Mouse (Mus musculus) bone marrow macrophage, adult 2 months (primary cell): ENCODE measurements around the gene Npas2. TPM values are rescaled to one million over a fixed set of nuclear protein-coding genes. Genes with fewer than 3 reads are reported as not detected.
A peak's percentile ranks its signal among the peaks of the same experiment; 100 is the strongest.

ENCODE experiments used
- H3K27ac ChIP-seq: 2 replicates; pipeline ENCODE4 v1.5.1; 2012; ENCODE audit warnings: low read depth, low read length; ENCODE audit not compliant: insufficient read depth
- H3K4me1 ChIP-seq: 2 replicates; pipeline ENCODE4 v1.6.1; 2012; ENCODE audit warnings: low read length; ENCODE audit not compliant: control insufficient read depth, insufficient read depth
- H3K4me3 ChIP-seq: 2 replicates; pipeline ENCODE4 v1.5.1; 2012; ENCODE audit warnings: mild to moderate bottlenecking, low read length, moderate library complexity; ENCODE audit not compliant: insufficient read depth
- CTCF ChIP-seq: IDR thresholded peaks from 2 replicates; pipeline ENCODE4 v1.5.1; 2012; ENCODE audit warnings: low read depth, mild to moderate bottlenecking, low read length, moderate library complexity
- POLR2A ChIP-seq: IDR thresholded peaks from 2 replicates; pipeline ENCODE4 v1.6.1; 2012; ENCODE audit warnings: mild to moderate bottlenecking, low read depth, low read length, borderline replicate concordance
- polyA plus RNA-seq: library from polyadenylated mRNA; stranded (reverse); fragments of >200 nt; gene quantifications from 2 replicates; pipeline ENCODE4 v1.2.4, GENCODE M21; 2012; ENCODE audit not compliant: missing spikeins, insufficient read depth, insufficient read length

The Npas2 gene
- polyA plus RNA-seq, 1 experiment = 0.60 TPM

- Histone ChIP-seq H3K4me1 (peaks cover 4% of the 10 kb centered on the region), H3K4me3 (no peak overlapping the region), H3K27ac (no peak overlapping the region)
- TF ChIP-seq CTCF (peak; percentile 41), POLR2A (no peak)
These were observed 13.4 kb downstream of the Npas2 start for GRCm38 (mm10) chr1:39206942-39207341.

DNA sequence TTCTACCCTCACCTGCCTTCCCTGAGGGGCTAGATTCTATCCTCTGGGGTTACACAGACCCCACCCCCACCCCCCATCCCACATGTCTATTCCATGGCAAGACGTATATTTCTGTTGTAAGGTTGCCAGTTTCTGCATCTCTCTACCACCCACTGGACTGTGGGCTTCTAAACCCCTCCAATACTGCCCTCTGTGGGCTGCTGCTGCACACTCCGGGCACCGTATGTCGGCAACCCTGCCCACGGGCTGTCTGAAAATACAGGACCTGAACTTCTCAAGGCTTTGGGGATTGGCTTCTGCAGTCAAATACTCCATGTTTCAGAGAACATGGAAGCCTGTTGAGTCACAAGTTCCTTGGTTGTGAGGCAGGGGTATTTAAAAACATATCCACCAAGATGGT lies 17.4 kb downstream of the Npas2 start:
- H3K27ac ChIP-seq = no peak overlapping the region
- no peak overlapping the region for H3K4me3 ChIP-seq
- TF ChIP-seq POLR2A = no peak
- no peak for TF ChIP-seq CTCF
- H3K4me1 ChIP-seq = no peaks in the 10 kb centered on the region

DNA sequence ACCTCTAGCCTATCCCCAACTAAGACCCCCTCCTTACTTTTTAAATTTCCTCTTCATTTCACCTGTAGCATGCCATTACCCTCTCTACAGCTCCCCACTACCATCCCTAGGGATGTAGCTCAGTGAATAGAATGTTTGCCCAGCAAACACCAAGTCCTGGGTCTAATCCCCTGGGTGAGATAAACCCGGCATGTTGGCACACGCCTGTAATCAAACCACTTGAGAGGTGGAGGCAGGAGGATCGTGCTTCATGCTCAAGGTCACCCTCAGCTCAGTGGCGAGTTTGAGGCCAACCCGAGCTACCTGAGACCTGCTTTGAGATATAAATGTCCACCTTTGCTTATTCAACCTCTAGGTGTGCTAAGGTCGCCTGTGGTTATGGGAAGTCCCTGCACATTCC lies 19.5 kb downstream of the Npas2 start:
- no peak overlapping the region for H3K27ac ChIP-seq
- H3K4me3 ChIP-seq = no peak overlapping the region
- TF ChIP-seq CTCF (no peak), POLR2A (no peak)
- no peaks in the 10 kb centered on the region for H3K4me1 ChIP-seq

DNA sequence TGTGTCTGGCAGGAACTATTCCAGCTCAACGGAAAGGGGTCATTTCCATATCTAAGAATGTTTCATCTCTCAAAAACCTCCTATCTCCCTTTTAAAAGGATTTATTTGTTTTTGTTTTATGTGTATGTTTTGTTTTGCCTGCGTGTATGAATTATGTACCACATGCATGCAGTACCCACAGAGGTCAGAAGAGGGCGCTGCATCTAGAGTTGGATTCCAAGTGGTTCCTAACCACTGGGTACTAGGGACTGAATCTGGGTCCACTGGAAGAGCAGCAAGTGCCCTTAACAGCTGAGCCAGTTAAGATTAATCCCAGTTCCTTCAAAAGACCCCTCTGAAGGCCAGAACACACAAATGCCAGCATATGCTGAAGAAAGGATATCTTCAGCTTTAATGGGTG lies 24.1 kb downstream of the Npas2 start:
- H3K27ac ChIP-seq = no peak overlapping the region
- TF ChIP-seq POLR2A (no peak), CTCF (peak; percentile 44; the same call in 1 of the 2 replicates)
- no peak overlapping the region for H3K4me3 ChIP-seq
- H3K4me1 ChIP-seq = peaks cover 2% of the 10 kb centered on the region

DNA sequence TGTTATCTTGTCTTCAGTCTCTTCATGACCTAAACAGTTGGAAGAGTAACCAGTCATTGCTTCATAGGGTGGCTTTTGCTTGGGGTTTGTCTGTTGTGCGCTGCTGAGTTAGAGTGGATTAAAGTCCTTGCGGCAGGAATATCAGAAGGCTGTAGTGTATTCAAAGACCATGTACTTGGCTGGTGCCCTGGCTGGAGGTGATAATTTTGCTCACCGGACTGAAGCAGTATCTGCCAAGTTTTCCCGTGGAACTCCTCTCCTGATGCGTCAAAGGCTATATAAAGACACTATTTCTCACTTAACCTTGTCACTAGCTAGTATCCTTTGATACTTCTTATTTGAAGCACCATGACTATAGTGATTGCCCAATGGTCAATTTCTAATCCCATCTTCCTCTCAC lies 34.9 kb downstream of the Npas2 start:
- TF ChIP-seq POLR2A = no peak
- no peak for TF ChIP-seq CTCF

DNA sequence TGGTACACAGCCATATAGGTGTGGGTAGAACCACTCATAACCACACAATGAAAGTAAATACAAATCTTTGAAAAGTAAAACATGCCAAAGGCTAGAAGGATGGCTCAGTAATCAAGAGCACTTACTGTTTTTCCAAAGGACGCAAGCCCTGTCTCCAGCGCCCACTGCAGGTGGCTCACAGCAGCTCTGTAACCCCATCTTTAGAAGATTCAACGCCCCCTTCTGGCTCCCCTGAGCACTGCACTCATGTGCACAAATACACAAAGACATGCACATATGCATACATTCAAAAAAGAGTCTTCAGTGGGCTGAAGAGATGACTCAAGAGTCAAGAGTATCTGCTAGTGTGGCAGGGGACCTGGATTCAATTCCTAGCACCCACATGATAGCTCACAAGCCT lies 36.5 kb downstream of the Npas2 start:
- no peaks in the 10 kb centered on the region for H3K4me1 ChIP-seq
- H3K4me3 ChIP-seq = no peak overlapping the region
- TF ChIP-seq POLR2A (no peak), CTCF (no peak; the same call in 1 of the 2 replicates)
- H3K27ac ChIP-seq = no peak overlapping the region

More for the DNA sequence above, 34.9 kb downstream of the Npas2 start:
- Histone ChIP-seq H3K4me3 (no peak overlapping the region), H3K4me1 (no peaks in the 10 kb centered on the region), H3K27ac (no peak overlapping the region)

DNA sequence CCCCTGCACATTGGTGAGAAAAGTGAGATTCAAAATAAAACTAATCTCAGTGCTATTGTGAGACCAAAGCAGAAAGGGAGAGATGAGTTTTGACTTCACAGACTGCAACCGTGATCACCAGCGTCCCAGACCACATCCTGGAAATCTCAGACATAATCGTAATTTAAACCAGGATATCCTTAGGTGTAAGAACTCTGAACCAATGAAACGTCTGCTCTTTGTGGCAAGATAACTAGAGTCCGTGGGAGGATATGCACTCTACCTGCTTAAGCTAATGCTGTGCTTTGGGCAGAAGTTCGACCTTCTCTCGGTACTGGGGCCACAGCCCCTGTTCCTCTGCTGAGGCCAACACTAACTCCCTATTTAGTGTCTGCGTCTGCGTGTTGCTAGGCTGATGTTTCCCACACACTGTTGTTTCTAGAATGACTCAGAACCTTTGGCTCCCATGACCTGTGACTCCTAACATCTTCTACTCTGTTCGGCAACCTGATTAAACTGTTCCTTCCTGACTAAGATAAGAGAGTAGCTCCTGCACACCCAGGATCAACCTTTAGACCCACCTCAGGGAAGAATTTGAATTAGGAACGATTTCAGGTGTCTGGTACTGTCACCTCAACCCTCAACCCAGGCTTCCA lies 41.4 kb downstream of the Npas2 start:
- TF ChIP-seq CTCF = no peak
- TF ChIP-seq POLR2A = no peak
- Histone ChIP-seq H3K4me1 (no peaks in the 10 kb centered on the region), H3K27ac (no peak overlapping the region), H3K4me3 (no peak overlapping the region)

DNA sequence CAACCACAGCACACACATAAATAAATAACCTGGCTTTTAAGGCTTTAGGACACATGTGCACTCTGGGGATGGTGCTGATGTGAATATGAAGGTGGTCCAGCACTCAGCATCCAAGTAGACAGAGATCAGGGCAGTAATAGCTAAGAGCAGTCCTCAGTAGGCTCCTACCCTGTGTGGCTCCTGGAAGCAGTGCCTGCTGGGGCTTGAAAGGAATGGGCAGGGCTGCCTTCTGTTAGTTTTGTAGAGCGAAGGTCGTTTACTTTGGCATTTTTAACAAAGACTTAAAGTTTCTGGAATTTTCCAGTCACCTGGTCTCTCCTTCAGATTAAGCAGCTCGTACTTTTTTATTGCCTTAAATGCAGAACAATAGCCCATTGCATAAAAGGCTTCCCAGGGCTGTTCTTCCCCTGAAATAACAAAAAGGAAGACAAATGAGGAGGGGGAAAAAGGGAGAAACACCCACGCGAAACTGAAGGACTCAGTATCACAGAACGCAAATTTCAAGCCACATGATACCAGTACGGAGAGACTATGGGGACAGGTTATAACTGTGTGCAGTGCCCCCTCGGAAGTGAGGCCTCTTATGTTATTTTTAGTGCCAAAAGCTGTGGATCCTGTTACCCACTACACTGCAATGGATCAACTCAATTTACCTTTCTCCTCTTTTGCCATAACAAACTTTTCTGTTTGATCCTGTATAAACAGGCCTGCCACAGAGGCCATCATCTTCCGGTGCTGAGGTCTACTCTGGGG lies 44.1 kb downstream of the Npas2 start:
- TF ChIP-seq POLR2A (no peak), CTCF (no peak)
- no peak overlapping the region for H3K4me3 ChIP-seq
- no peaks in the 10 kb centered on the region for H3K4me1 ChIP-seq
- no peak overlapping the region for H3K27ac ChIP-seq

DNA sequence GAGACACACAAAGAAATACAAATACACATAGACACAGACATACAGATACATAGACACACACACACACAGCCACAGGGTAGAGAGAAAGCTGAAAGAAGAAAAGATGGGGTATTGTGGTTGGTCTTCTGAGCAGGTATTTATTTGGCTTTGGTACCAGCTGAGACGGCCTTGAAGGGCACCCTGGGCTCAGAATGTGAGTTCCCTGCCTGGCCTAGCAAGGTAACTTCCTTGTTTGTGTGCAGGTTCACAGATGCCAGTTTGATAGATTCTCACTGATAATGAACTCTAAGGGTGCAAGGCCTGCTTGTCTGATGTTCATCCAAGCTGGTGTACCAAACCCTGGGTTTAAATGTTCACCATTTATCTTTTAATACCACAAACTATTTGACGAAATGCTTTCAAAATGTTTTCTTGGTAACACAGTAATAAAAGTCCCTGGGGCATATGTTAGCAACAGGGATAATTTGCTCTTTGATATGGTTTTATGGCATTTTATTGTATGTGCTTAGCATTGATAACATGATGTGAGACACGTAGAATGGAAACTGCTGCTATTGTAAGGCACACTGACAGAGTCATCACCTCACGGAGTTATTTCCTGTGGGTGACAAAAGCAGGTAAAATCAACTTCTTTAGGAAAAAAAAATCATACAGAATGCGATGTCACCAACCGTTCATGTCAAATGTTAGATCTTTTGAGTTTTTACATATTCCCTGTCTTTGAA lies 47.5 kb downstream of the Npas2 start:
- Histone ChIP-seq H3K4me1 (no peaks in the 10 kb centered on the region; the same call in none of the 2 replicates), H3K27ac (no peak overlapping the region), H3K4me3 (no peak overlapping the region)
- no peak for TF ChIP-seq POLR2A
- TF ChIP-seq CTCF = no peak

DNA sequence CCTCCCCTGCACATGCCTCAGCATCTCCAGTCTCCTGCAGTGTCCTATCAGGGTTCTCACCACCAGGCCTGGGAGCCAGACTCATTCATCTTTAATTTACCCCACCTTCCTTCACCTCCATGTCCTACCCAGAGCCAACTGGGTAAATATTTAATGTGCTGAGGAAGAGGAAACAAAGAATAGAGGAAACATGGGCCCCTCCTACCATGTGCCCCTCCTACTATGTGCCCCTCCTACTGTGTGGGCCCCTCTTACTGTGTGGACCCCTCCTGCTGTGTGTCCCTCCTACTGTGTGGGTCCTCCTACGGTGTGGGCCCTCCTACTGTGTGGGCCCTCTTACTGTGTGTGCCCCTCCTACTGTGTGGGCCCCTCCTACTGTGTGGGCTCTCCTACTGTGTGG lies 51.2 kb downstream of the Npas2 start:
- Histone ChIP-seq H3K4me3 (no peak overlapping the region), H3K4me1 (no peaks in the 10 kb centered on the region; the same call in none of the 2 replicates), H3K27ac (no peak overlapping the region)
- TF ChIP-seq POLR2A (no peak), CTCF (no peak)
